Comparison of ENCODE assay signal across 19 mouse cellular contexts in the genomic region with DNA sequence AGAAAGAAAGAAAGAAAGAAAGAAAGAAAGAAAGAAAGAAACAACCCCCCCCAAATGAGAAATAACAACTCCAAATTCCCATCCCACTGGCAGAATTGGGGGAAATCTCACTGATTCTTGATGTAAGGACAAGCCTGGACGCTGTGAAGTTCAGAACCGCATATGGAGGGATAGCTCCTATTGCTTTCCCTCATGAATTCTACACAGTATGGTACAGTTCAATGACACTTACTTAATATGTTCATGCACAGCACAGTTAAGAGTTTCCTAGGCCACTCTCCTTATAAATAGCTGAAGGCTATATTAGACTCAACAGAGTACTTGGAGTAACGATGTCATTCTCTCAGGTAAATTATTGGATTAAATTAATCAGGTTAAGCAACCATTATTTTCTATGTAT.
"Had no signal": no experiment of that assay in that cellular context is flagged by ENCODE, and none has a peak within 500 bp of the region (broad histone marks: within the 10 kb centered on the region; RNA-seq: fewer than 3 reads in every experiment).

No protein-coding gene starts in this region.

- H3K4me3 ChIP-seq: layer of hippocampus, adult 2 months; limb, embryonic 15.5 days; megakaryocyte, embryonic 14.5 days; midbrain, embryonic 10.5 days; midbrain, embryonic 13.5 days; myocyte; neural tube, embryonic 13.5 days had no signal

- H3K4me2 ChIP-seq: limb, embryonic 15.5 days; liver, embryonic 11.5 days; midbrain, embryonic 13.5 days; neural tube, embryonic 13.5 days had no signal

- H3K9me3 ChIP-seq: limb, embryonic 15.5 days; megakaryocyte, embryonic 14.5 days; midbrain, embryonic 10.5 days; midbrain, embryonic 13.5 days; neural tube, embryonic 13.5 days had no signal

- H3K27me3 ChIP-seq: limb, embryonic 15.5 days; megakaryocyte, embryonic 14.5 days; midbrain, embryonic 13.5 days; neural tube, embryonic 13.5 days had no signal

- DNase-seq: kidney, postnatal 25 days; layer of hippocampus, adult 9-11 months; liver, postnatal 0 days; retina, postnatal 1 day; right cerebral cortex, postnatal 25 days; spleen, adult 18-20 months; thymus, adult 18-20 months; thymus, postnatal 36 days had no signal

- H3K9ac ChIP-seq: limb, embryonic 15.5 days; liver, embryonic 14.5 days; liver, postnatal 0 days; midbrain, embryonic 13.5 days; neural tube, embryonic 13.5 days had no signal

- H3K4me1 ChIP-seq: limb, embryonic 15.5 days; megakaryocyte, embryonic 14.5 days; midbrain, embryonic 10.5 days; midbrain, embryonic 13.5 days; neural tube, embryonic 13.5 days had no signal

- H3K36me3 ChIP-seq: limb, embryonic 15.5 days; midbrain, embryonic 10.5 days; midbrain, embryonic 13.5 days; neural tube, embryonic 13.5 days had no signal

- H3K27ac ChIP-seq: kidney, postnatal 0 days; layer of hippocampus, adult 2 months; limb, embryonic 15.5 days; liver, embryonic 14.5 days; midbrain, embryonic 10.5 days; midbrain, embryonic 13.5 days; neural tube, embryonic 13.5 days had no signal

- ATAC-seq: liver, postnatal 0 days; midbrain, embryonic 13.5 days; midbrain, embryonic 16.5 days had no signal
